Mouse (Mus musculus): ENCODE data around the gene Unc5a. TPM values are rescaled to one million over a fixed set of nuclear protein-coding genes. Genes with fewer than 3 reads are reported as not detected.

Unc5a gene
- polyA plus RNA-seq, 1 experiment from 2014 or later, result 0.97 TPM

GRCm38 (mm10) chr13:55022256-55022655, 73.0 kb downstream of the Unc5a start:
- WGBS (ENCODE audit: insufficient replicate concordance), result 61% methylated on average over 4 of the region's 4 CpGs
- H3K36me3 ChIP-seq, result peaks cover 7% of the 10 kb centered on the region
- no peak overlapping the region for H3K4me2 ChIP-seq
- H3K9me3 ChIP-seq (replicated peaks), result no peaks in the 10 kb centered on the region
- no peaks in the 10 kb centered on the region for H3K27me3 ChIP-seq (replicated peaks)
- H3K4me1 ChIP-seq, result no peaks in the 10 kb centered on the region
- no peak overlapping the region for H3K4me3 ChIP-seq
- H3K9ac ChIP-seq, result no peak overlapping the region
- no peak overlapping the region for H3K27ac ChIP-seq
- no peak for ATAC-seq

GRCm38 (mm10) chr13:55022715-55023114, 73.5 kb downstream of the Unc5a start:
- 63% methylated on average over 9 of the region's 9 CpGs for WGBS (ENCODE audit: insufficient replicate concordance)
- ATAC-seq, result no peak
- H3K4me2 ChIP-seq, result no peak overlapping the region

DNA sequence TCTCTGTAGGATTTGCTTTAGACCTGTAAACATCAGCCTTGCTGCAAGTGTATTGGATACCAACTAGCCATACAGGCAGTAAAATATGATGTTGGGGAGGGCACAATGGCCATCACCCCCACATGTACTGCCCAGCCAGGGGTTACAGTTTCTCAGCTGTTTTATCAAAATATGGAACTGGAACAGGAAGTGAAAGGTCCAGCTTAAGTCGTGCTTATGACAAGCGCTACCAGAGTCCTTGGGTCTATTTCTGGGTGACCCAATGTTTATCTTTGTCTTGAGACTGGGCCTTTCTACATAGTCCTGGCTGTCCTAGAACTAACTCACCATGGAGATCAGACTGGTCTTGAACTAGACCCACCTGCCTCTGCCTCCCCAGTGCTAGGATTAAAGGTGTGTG, 75.0 kb downstream of the Unc5a start:
- Histone ChIP-seq H3K9me3 (replicated peaks) (no peaks in the 10 kb centered on the region), H3K9ac (no peak overlapping the region), H3K27me3 (replicated peaks) (no peaks in the 10 kb centered on the region), H3K27ac (no peak overlapping the region), H3K4me3 (no peak overlapping the region), H3K4me2 (no peak overlapping the region), H3K4me1 (no peaks in the 10 kb centered on the region), H3K36me3 (peaks cover 23% of the 10 kb centered on the region)
- 78% methylated on average over 2 of the region's 2 CpGs for WGBS (ENCODE audit: insufficient replicate concordance)
- no peak for ATAC-seq

More at GRCm38 (mm10) chr13:55022715-55023114, 73.5 kb downstream of the Unc5a start:
- H3K27ac ChIP-seq, result no peak overlapping the region
- H3K9ac ChIP-seq, result no peak overlapping the region
- no peaks in the 10 kb centered on the region for H3K27me3 ChIP-seq (replicated peaks)
- H3K4me1 ChIP-seq, result no peaks in the 10 kb centered on the region
- peaks cover 9% of the 10 kb centered on the region for H3K36me3 ChIP-seq
- H3K9me3 ChIP-seq (replicated peaks), result no peaks in the 10 kb centered on the region
- H3K4me3 ChIP-seq, result no peak overlapping the region

GRCm38 (mm10) chr13:55040016-55040415, 90.8 kb downstream of the Unc5a start:
- H3K27ac ChIP-seq, result no peak overlapping the region
- H3K9me3 ChIP-seq (replicated peaks), result no peaks in the 10 kb centered on the region
- no peaks in the 10 kb centered on the region for H3K4me1 ChIP-seq
- H3K27me3 ChIP-seq (replicated peaks), result no peaks in the 10 kb centered on the region
- WGBS (ENCODE audit: insufficient replicate concordance), result 78% methylated on average over 2 of the region's 2 CpGs
- no peak overlapping the region for H3K4me2 ChIP-seq
- H3K36me3 ChIP-seq, result peaks cover 28% of the 10 kb centered on the region
- no peak overlapping the region for H3K9ac ChIP-seq
- no peak for ATAC-seq
- H3K4me3 ChIP-seq, result no peak overlapping the region

- Histone ChIP-seq H3K4me1 (no peaks in the 10 kb centered on the region), H3K4me3 (no peak overlapping the region), H3K27ac (no peak overlapping the region), H3K9me3 (replicated peaks) (no peaks in the 10 kb centered on the region), H3K27me3 (replicated peaks) (no peaks in the 10 kb centered on the region), H3K36me3 (peaks cover 53% of the 10 kb centered on the region), H3K4me2 (no peak overlapping the region), H3K9ac (no peak overlapping the region)
- WGBS (ENCODE audit: insufficient replicate concordance), result 86% methylated on average over 3 of the region's 3 CpGs
- ATAC-seq, result no peak
These were observed 98.5 kb downstream of the Unc5a start for GRCm38 (mm10) chr13:55047706-55048105.

Other genes with a start within 250 kb of the Unc5a start
- 7.7 and 9.9 TPM in 2 replicates for gene Cdhr2, start 247.9 kb upstream of the Unc5a start, polyA plus RNA-seq (2016; fragmentation: Nextera tagmentation; extraction: Ambion mirVana)
- 0.23 and 0.35 TPM in 2 replicates for gene Gprin1, start 199.5 kb upstream of the Unc5a start, polyA plus RNA-seq (2016; fragmentation: Nextera tagmentation; extraction: Ambion mirVana)
- gene Sncb, start 182.8 kb upstream of the Unc5a start, polyA plus RNA-seq (2016; fragmentation: Nextera tagmentation; extraction: Ambion mirVana), result not detected in 2 replicates
- gene Eif4e1b, start 165.4 kb upstream of the Unc5a start, polyA plus RNA-seq (2016; fragmentation: Nextera tagmentation; extraction: Ambion mirVana), result not detected in 2 replicates
- gene Tspan17, start 160.0 kb upstream of the Unc5a start, polyA plus RNA-seq (2016; fragmentation: Nextera tagmentation; extraction: Ambion mirVana), result 1.8 and 2.3 TPM in 2 replicates
- gene Hk3, start 72.0 kb downstream of the Unc5a start, polyA plus RNA-seq (2016; fragmentation: Nextera tagmentation; extraction: Ambion mirVana), result 2.7 and 3.0 TPM in 2 replicates
- gene Uimc1, start 150.9 kb downstream of the Unc5a start, polyA plus RNA-seq (2016; fragmentation: Nextera tagmentation; extraction: Ambion mirVana), result 18.4 TPM in 2 replicates
- gene Zfp346, start 155.9 kb downstream of the Unc5a start, polyA plus RNA-seq (2016; fragmentation: Nextera tagmentation; extraction: Ambion mirVana), result 10.6 and 11.4 TPM in 2 replicates
- gene Gm17617, start 184.1 kb downstream of the Unc5a start, polyA plus RNA-seq (2016; fragmentation: Nextera tagmentation; extraction: Ambion mirVana), result not detected in 2 replicates
- 5.0 and 5.7 TPM in 2 replicates for gene Fgfr4, start 203.2 kb downstream of the Unc5a start, polyA plus RNA-seq (2016; fragmentation: Nextera tagmentation; extraction: Ambion mirVana)

All from liver, embryonic 12.5 days (tissue).